Mouse (Mus musculus) monocyte, adult 5-6 weeks (primary cell): ENCODE measurements around the gene Zfp42. TPM values are rescaled to one million over a fixed set of nuclear protein-coding genes. Genes with fewer than 3 reads are reported as not detected.

Experiments used
- ATAC-seq: fragments of 153-309, 156-312 bp; replicated peaks from 2 replicates; pipeline ENCODE4 v1.8.0; 2017; ENCODE audit warnings: mild to moderate bottlenecking; ENCODE audit not compliant: low TSS enrichment, insufficient number of reproducible peaks, severe bottlenecking, poor library complexity, low FRiP score
- total RNA-seq: library from RNA; stranded (forward); fragments of 200-1000, 200-491, 200-594 nt; gene quantifications from 3 replicates; pipeline ENCODE4 v1.2.3, GENCODE M21; 2017

The Zfp42 gene
- total RNA-seq, 1 experiment from 2014 or later = not detected

DNA sequence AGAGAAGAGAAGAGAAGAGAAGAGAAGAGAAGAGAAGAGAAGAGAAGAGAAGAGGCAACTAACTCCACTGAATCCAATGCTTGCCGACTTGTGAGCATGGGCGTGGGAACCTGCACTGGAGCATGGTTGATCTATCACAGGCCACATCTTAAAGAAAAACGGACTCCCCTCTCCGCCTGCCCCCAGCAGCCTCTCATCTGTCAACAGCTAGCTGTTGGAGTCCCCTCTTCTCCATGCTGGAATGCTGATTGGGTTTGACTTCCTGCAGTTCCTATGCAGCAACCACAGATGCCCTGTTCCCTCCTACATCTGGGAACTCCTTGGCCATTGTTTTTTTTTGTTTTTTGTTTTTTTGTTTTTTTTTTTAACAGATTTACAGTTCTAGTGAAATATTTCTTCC lies 28.4 kb downstream of the Zfp42 start:
- no peak for ATAC-seq

DNA sequence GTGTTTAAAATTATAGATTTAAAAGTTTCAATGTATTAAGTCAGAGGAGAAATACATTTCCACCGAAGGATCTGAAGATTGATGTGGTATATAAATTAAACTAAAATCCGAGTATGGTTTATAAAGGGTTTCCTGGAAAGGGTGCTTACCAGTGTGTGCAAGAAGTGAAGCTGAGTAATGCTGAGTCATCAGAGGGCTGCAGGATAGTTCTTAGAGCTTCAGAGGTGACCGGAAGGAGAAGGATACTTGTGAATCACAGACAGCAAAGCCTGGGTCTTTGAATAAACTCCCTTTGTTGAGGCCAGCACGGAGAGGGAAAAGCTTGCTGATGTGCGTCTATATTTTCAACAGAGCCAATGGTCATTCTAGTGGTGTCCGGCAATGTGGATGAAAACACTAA lies 45.8 kb downstream of the Zfp42 start:
- no peak for ATAC-seq

- no peak for ATAC-seq
These were observed 48.9 kb downstream of the Zfp42 start for GRCm38 (mm10) chr8:43257886-43258285.

- no peak for ATAC-seq
These were observed 51.1 kb downstream of the Zfp42 start for GRCm38 (mm10) chr8:43255695-43256094.

DNA sequence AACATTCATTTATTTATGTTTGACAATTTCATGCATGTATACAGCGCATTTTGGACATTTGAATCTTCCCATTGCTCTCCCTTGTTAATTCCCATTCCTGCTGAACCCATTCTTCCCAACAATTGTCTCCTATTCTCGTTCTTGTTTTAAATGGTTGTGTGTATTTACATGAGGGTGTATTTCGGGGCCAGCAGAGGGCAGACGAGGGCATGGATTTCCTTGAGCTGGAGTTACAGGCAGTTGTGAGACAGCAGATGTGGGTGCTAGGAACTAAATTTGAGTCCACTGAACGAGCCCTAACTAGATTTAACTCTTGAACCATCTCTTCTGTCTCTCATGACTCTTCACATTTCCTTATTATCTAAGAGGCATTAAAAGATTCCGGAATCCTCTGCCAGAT lies 55.1 kb downstream of the Zfp42 start:
- no peak for ATAC-seq

GRCm38 (mm10) chr8:43248707-43249106 lies 58.1 kb downstream of the Zfp42 start:
- no peak for ATAC-seq

Other genes with a start within 250 kb of the Zfp42 start
- gene Triml1, start 165.5 kb downstream of the Zfp42 start, total RNA-seq = not detected in 3 replicates
- gene Triml2, start 126.4 kb downstream of the Zfp42 start, total RNA-seq = not detected in 3 replicates
- gene Adam26b, start 221.1 kb upstream of the Zfp42 start, total RNA-seq = not detected in 3 replicates